Mouse (Mus musculus) intestine, postnatal 0 days (tissue): ENCODE measurements around the gene Egln3. TPM values are rescaled to one million over a fixed set of nuclear protein-coding genes. Genes with fewer than 3 reads are reported as not detected.

Experiments
- ATAC-seq: fragments of 200-750 bp; cut with Nextera tagmentation; 2 replicates; pipeline ENCODE4 v1.8.0; 2017; ENCODE audit warnings: mild to moderate bottlenecking, moderate TSS enrichment, moderate library complexity
- H3K27ac ChIP-seq: fragments of 300-500 bp; sonication (generic); 2 replicates; pipeline ENCODE4 v1.5.1; 2014; ENCODE audit warnings: mild to moderate bottlenecking, low read depth, low read length, moderate library complexity
- H3K27me3 ChIP-seq: fragments of 300-500 bp; sonication (generic); replicated peaks from 2 replicates; pipeline ENCODE4 v1.6.1; 2014; ENCODE audit warnings: low read length, mixed read lengths; ENCODE audit not compliant: control insufficient read depth, insufficient read depth
- H3K36me3 ChIP-seq: fragments of 300-500 bp; sonication (generic); 2 replicates; pipeline ENCODE4 v1.6.1; 2014; ENCODE audit warnings: mild to moderate bottlenecking, moderate library complexity; ENCODE audit not compliant: control insufficient read depth, insufficient read depth
- H3K4me1 ChIP-seq: fragments of 300-500 bp; sonication (generic); replicated peaks from 2 replicates; pipeline ENCODE4 v1.6.1; 2014; ENCODE audit warnings: antibody characterized with exemption, low read length, mixed read lengths; ENCODE audit not compliant: control insufficient read depth, insufficient read depth
- H3K4me2 ChIP-seq: fragments of 300-500 bp; sonication (generic); replicated peaks from 2 replicates; pipeline ENCODE4 v1.6.1; 2014; ENCODE audit warnings: low read depth, mild to moderate bottlenecking, moderate library complexity
- H3K4me3 ChIP-seq: fragments of 300-500 bp; sonication (generic); 2 replicates; pipeline ENCODE4 v1.5.1; 2014; ENCODE audit warnings: low read depth, low read length
- H3K9ac ChIP-seq: fragments of 300-500 bp; sonication (generic); 2 replicates; pipeline ENCODE4 v1.6.1; 2014; ENCODE audit warnings: mild to moderate bottlenecking, low read depth, low read length
- H3K9me3 ChIP-seq: fragments of 300-500 bp; sonication (generic); 2 replicates; pipeline ENCODE4 v1.6.1; 2016; ENCODE audit warnings: mixed run types; ENCODE audit not compliant: control insufficient read depth
- CTCF ChIP-seq: sonication (generic); IDR thresholded peaks from 2 replicates; pipeline ENCODE4 v1.5.1; 2016; ENCODE audit warnings: low read depth, mild to moderate bottlenecking, control low read depth, antibody characterized with exemption, moderate library complexity
- WGBS: fragments of 180-500 bp; shearing (Covaris S2); extraction: QIAGEN DNeasy Blood & Tissue Kit; methylation state at CpG from one replicate; pipeline ENCODE4 v1.1.7; 2014; 5-methylcytosine and 5-hydroxymethylcytosine counted together
- polyA plus RNA-seq: library from polyadenylated mRNA; unstranded; fragments of >200 nt; fragmentation: Nextera tagmentation; extraction: Ambion mirVana; gene quantifications from 2 replicates; pipeline ENCODE4 v1.2.1, GENCODE M21; 2015

Gene Egln3
- polyA plus RNA-seq, 1 experiment from 2014 or later = 39.2 TPM

DNA sequence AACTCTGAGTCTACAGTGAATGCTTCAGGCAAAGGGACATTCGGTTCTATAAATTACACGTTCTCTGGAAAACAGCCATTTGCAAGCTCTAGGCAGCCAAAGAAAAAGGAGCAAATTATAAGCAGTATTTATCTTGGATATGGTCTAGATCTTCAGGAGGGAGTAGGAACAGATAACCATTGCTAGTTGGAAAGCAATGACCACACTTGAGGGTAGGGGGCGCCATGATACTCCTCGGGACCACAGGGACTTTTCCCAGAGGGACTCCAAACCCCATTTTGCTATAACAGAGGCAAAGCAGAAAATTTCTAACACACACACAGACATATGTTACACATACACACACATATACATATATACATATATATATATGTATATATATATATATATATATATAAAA is 3.5 kb downstream of the Egln3 start:
- Histone ChIP-seq H3K4me1 (peaks cover 6% of the 10 kb centered on the region; the same call in 1 of the 2 replicates), H3K36me3 (no peaks in the 10 kb centered on the region), H3K27ac (no peak overlapping the region), H3K27me3 (no peaks in the 10 kb centered on the region), H3K9me3 (no peaks in the 10 kb centered on the region), H3K4me3 (peak overlapping the region; percentile 7), H3K4me2 (peak overlapping the region; percentile 93), H3K9ac (no peak overlapping the region)
- 16% methylated on average over 4 of the region's 4 CpGs for WGBS
- no peak for ATAC-seq
- peak; percentile 78 for TF ChIP-seq CTCF

DNA sequence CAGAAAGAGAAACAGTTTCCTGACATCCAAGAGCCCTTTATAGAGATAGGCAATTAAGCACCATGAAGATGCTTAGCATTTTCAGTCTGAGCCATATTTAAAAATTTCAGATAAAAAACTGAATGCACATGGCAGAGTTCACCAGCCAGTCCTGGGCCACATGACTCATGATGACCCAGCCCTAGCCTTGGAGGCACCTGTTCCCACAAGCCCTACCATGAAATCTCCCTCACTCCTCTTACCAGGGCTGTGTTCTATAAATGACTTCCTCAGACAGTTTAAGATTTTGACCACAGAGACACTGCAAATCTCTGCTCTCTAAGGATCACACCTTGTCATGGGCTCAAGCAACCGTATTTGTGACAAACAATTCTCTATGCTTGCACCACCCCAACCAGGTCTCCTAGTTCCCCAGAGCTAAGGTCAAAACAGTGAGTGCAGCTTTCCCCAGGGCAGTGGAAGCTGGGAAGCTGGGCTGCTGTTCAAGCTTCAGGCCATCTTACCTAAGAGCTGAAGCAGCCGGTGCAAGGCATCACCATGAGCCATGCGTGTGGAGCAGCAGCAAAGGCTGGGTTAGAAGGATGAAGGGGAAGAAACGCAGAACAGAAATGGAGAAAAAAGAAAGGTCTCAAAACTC is 5.3 kb downstream of the Egln3 start:
- peak; percentile 44; the same call in 1 of the 2 replicates for ATAC-seq
- Histone ChIP-seq H3K27me3 (no peaks in the 10 kb centered on the region), H3K27ac (peak overlapping the region; percentile 70), H3K9ac (no peak overlapping the region), H3K9me3 (no peaks in the 10 kb centered on the region), H3K36me3 (no peaks in the 10 kb centered on the region), H3K4me2 (peak overlapping the region; percentile 55), H3K4me3 (peak overlapping the region; percentile 16), H3K4me1 (peaks cover 9% of the 10 kb centered on the region; the same call in 1 of the 2 replicates)
- 45% methylated on average over 4 of the region's 4 CpGs for WGBS
- no peak for TF ChIP-seq CTCF

DNA sequence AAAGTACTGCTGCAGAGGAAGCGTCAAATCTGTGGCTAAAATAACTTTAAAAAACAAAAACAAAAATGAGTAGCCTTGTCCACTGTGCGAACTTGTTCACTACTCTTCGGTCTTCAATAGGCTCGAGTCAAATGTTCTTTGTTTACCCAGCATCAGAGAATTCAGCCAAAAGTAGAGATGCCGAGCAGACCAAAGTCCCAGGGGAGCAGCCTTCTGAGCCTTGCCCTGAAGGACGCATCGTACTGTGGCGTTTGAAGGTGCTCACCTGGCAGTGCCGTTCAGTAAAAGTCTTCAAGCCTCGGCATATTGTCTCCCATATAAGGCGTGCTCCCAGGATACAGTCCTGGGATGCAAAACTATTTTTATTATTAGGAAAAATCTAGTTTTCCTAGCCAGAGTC is 5.8 kb downstream of the Egln3 start:
- Histone ChIP-seq H3K9ac (no peak overlapping the region), H3K27me3 (no peaks in the 10 kb centered on the region), H3K4me2 (peak overlapping the region; percentile 55), H3K27ac (peak overlapping the region; percentile 70; the same call in 1 of the 2 replicates), H3K4me1 (peaks cover 9% of the 10 kb centered on the region), H3K4me3 (no peak overlapping the region), H3K9me3 (no peaks in the 10 kb centered on the region), H3K36me3 (no peaks in the 10 kb centered on the region)
- TF ChIP-seq CTCF = no peak
- WGBS = 13% methylated on average over 11 of the region's 11 CpGs
- ATAC-seq = peak; percentile 58; the same call in 1 of the 2 replicates

DNA sequence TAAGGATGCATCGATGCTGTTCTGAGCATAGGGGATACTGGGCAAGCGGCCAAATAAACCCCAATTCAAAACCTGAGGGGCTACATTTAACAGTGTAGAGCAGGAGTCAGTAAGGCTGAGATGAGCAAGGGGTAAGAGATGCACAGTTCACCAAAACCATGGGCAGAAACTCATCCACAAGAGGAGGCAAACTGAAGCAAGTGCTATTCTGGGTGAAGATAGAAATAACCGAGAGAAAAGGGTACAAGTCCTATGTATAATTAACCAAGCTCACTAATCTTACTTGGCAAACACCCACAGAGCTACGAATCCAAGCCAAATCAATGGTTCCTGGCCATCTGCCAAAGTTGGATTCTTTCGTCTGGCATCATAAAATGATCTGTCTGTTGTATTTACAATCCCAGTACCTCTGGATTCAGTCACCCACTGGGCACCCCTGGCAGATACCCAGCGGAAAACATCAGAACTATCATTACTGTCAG is 6.3 kb downstream of the Egln3 start:
- Histone ChIP-seq H3K9me3 (no peaks in the 10 kb centered on the region), H3K4me1 (peaks cover 9% of the 10 kb centered on the region), H3K36me3 (no peaks in the 10 kb centered on the region), H3K27me3 (no peaks in the 10 kb centered on the region), H3K27ac (peak overlapping the region; percentile 70), H3K9ac (no peak overlapping the region), H3K4me3 (no peak overlapping the region), H3K4me2 (peak overlapping the region; percentile 55)
- WGBS = 26% methylated on average over 6 of the region's 6 CpGs
- peak; percentile 54 for ATAC-seq
- no peak for TF ChIP-seq CTCF

DNA sequence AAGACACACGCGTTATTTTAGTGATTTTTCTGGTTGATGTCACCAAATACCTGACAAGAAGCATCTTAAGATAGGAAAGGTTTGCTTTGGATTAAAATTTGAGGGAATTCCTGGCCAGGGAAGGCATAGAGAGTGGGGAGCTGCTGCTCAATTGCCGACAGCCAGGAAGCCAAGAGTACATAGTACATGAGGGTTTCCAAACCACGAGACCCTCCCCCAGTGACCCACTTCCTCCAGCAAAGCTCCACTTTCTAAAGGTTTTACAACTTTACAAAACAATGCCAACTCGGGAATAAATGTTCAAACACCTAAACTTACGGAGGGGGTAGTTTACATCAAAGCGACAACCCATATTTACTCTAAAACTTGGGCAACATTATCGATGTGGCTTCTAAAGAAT is 6.8 kb downstream of the Egln3 start:
- H3K4me2 ChIP-seq = peak overlapping the region; percentile 55

DNA sequence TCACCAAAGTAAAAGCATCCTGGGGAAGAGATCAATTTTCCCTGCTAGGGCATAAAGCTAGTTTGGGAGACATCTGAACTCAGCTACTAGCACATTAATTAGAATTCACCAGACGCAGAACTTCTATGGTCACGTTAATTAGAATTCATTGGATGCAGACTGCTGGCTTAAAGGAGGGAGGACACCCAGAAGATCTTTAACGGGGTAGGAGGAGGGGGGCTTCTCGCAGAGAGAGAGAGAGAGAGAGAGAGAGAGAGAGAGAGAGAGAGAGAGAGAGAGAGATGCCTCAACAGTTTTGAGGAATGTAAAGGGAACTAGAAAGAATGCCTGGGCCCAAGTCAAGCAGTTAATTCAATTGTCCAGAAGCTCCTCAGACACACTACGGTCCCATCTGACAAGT is 9.5 kb downstream of the Egln3 start:
- Histone ChIP-seq H3K9ac (no peak overlapping the region), H3K36me3 (no peaks in the 10 kb centered on the region), H3K27ac (no peak overlapping the region), H3K9me3 (no peaks in the 10 kb centered on the region), H3K4me1 (peaks cover 15% of the 10 kb centered on the region), H3K4me3 (no peak overlapping the region), H3K27me3 (no peaks in the 10 kb centered on the region), H3K4me2 (no peak overlapping the region)
- TF ChIP-seq CTCF = no peak
- ATAC-seq = no peak
- WGBS = 59% methylated on average over 5 of the region's 5 CpGs

More for the DNA sequence above, 6.8 kb downstream of the Egln3 start:
- H3K4me3 ChIP-seq = no peak overlapping the region
- peaks cover 9% of the 10 kb centered on the region for H3K4me1 ChIP-seq
- H3K27me3 ChIP-seq = no peaks in the 10 kb centered on the region
- 67% methylated on average over 8 of the region's 8 CpGs for WGBS
- no peak for TF ChIP-seq CTCF
- H3K27ac ChIP-seq = 0 out of 2 replicates have a peak overlapping the region, but pooled peaks have one; percentile 70
- no peak overlapping the region for H3K9ac ChIP-seq
- no peaks in the 10 kb centered on the region for H3K9me3 ChIP-seq
- no peaks in the 10 kb centered on the region for H3K36me3 ChIP-seq
- ATAC-seq = no peak
